Mouse (Mus musculus) liver, embryonic 12.5 days (tissue): ENCODE data around the gene Chil1. TPM values are rescaled to one million over a fixed set of nuclear protein-coding genes. Genes with fewer than 3 reads are reported as not detected.

Source experiments
- ATAC-seq: fragments of 200-750 bp; cut with Nextera tagmentation; 2 replicates; pipeline ENCODE4 v1.8.0; 2017; ENCODE audit warnings: moderate number of reproducible peaks, mild to moderate bottlenecking, moderate library complexity
- H3K27ac ChIP-seq: fragments of 300-500 bp; sonication (generic); 2 replicates; pipeline ENCODE4 v1.5.1; 2016; ENCODE audit warnings: mild to moderate bottlenecking
- H3K27me3 ChIP-seq: fragments of 300-500 bp; sonication (generic); replicated peaks from 2 replicates; pipeline ENCODE4 v1.6.1; 2016; ENCODE audit warnings: mild to moderate bottlenecking, moderate library complexity
- H3K36me3 ChIP-seq: fragments of 300-500 bp; sonication (generic); 2 replicates; pipeline ENCODE4 v1.6.1; 2016; ENCODE audit warnings: mild to moderate bottlenecking, moderate library complexity
- H3K4me1 ChIP-seq: fragments of 300-500 bp; sonication (generic); 2 replicates; pipeline ENCODE4 v1.6.1; 2016
- H3K4me2 ChIP-seq: fragments of 300-500 bp; sonication (generic); 2 replicates; pipeline ENCODE4 v1.6.1; 2016; ENCODE audit warnings: mild to moderate bottlenecking, moderate library complexity
- H3K4me3 ChIP-seq: fragments of 300-500 bp; sonication (generic); 2 replicates; pipeline ENCODE4 v1.5.1; 2016; ENCODE audit warnings: mild to moderate bottlenecking, moderate library complexity
- H3K9ac ChIP-seq: fragments of 300-500 bp; sonication (generic); 2 replicates; pipeline ENCODE4 v1.6.1; 2016; ENCODE audit warnings: mild to moderate bottlenecking, moderate library complexity
- H3K9me3 ChIP-seq: fragments of 300-500 bp; sonication (generic); replicated peaks from 2 replicates; pipeline ENCODE4 v1.6.1; 2016; ENCODE audit warnings: mild to moderate bottlenecking, moderate library complexity
- WGBS: fragments of 180-500 bp; shearing (Covaris S2); methylation state at CpG from one replicate; pipeline ENCODE4 v1.1.7; 2016; ENCODE audit not compliant: insufficient replicate concordance; 5-methylcytosine and 5-hydroxymethylcytosine counted together
- polyA plus RNA-seq: library from polyadenylated mRNA; unstranded; fragments of >200 nt; fragmentation: Nextera tagmentation; extraction: Ambion mirVana; gene quantifications from 2 replicates; pipeline ENCODE4 v1.2.1, GENCODE M21; 2016

The Chil1 gene
- polyA plus RNA-seq, 1 experiment from 2014 or later = 1.5 TPM

DNA sequence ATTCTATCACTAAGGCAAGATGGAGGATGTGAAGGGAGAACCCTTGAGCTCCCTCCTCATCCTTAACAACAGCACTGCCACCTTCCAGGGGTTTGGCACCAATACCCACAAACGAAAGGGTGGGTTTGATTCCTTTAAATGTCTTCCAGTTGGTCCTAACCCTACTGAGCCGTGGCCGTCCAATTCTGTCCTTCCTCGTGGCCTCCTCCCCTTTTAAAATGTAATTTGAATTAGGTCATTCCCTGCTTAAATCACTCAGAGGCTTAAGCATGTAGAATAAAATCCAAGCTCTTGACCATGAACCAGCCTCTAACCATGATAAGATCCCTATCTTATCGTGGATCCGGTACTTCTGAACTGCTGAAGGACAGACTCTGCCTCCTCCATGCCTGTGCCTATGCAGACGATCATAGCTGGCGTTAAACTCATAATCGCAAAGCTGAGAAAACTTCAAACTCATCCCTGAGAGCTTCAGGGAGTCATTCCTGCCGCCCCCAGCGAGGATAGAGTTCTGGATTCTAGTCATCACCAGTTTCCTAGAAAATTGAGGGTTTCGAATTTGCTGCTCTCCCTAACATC, 42.8 kb downstream of the Chil1 start:
- Histone ChIP-seq H3K9ac (no peak overlapping the region), H3K27me3 (peaks cover 60% of the 10 kb centered on the region), H3K4me3 (no peak overlapping the region), H3K4me1 (peaks cover 14% of the 10 kb centered on the region), H3K27ac (no peak overlapping the region), H3K4me2 (no peak overlapping the region), H3K36me3 (no peaks in the 10 kb centered on the region), H3K9me3 (no peaks in the 10 kb centered on the region)
- no peak for ATAC-seq
- WGBS = 71% methylated on average over 12 of the region's 12 CpGs

GRCm38 (mm10) chr1:134225375-134225774, 43.4 kb downstream of the Chil1 start:
- no peak overlapping the region for H3K9ac ChIP-seq
- H3K27ac ChIP-seq = no peak overlapping the region
- no peak overlapping the region for H3K4me2 ChIP-seq
- H3K4me3 ChIP-seq = no peak overlapping the region
- H3K36me3 ChIP-seq = no peaks in the 10 kb centered on the region
- peaks cover 14% of the 10 kb centered on the region for H3K4me1 ChIP-seq
- H3K9me3 ChIP-seq = no peaks in the 10 kb centered on the region
- peaks cover 63% of the 10 kb centered on the region for H3K27me3 ChIP-seq
- no peak for ATAC-seq
- WGBS = 77% methylated on average over 5 of the region's 5 CpGs

- ATAC-seq = no peak
Measured at GRCm38 (mm10) chr1:134226739-134227138, 44.8 kb downstream of the Chil1 start.

GRCm38 (mm10) chr1:134229806-134230575, 48.0 kb downstream of the Chil1 start:
- H3K4me1 ChIP-seq = peaks cover 3% of the 10 kb centered on the region; the same call in 1 of the 2 replicates
- no peak overlapping the region for H3K4me3 ChIP-seq
- no peak overlapping the region for H3K9ac ChIP-seq
- ATAC-seq = no peak
- WGBS = 58% methylated on average over 5 of the region's 5 CpGs
- no peak overlapping the region for H3K4me2 ChIP-seq
- H3K27ac ChIP-seq = no peak overlapping the region
- H3K9me3 ChIP-seq = no peaks in the 10 kb centered on the region
- peaks cover 66% of the 10 kb centered on the region for H3K27me3 ChIP-seq
- no peaks in the 10 kb centered on the region for H3K36me3 ChIP-seq

More at GRCm38 (mm10) chr1:134226739-134227138, 44.8 kb downstream of the Chil1 start:
- no peak overlapping the region for H3K27ac ChIP-seq
- H3K4me2 ChIP-seq = no peak overlapping the region
- H3K4me1 ChIP-seq = peaks cover 7% of the 10 kb centered on the region
- peaks cover 62% of the 10 kb centered on the region for H3K27me3 ChIP-seq
- H3K36me3 ChIP-seq = no peaks in the 10 kb centered on the region
- H3K4me3 ChIP-seq = no peak overlapping the region
- no peaks in the 10 kb centered on the region for H3K9me3 ChIP-seq
- H3K9ac ChIP-seq = no peak overlapping the region
- WGBS = 36% methylated on average over 8 of the region's 8 CpGs

- Histone ChIP-seq H3K9ac (no peak overlapping the region), H3K27ac (no peak overlapping the region), H3K4me2 (no peak overlapping the region), H3K4me1 (peaks cover 10% of the 10 kb centered on the region; the same call in 1 of the 2 replicates), H3K9me3 (no peaks in the 10 kb centered on the region), H3K27me3 (peaks cover 66% of the 10 kb centered on the region), H3K4me3 (no peak overlapping the region), H3K36me3 (no peaks in the 10 kb centered on the region)
- whole genome bisulfite sequencing = 69% methylated on average over 10 of the region's 10 CpGs
- ATAC-seq = no peak
Measured at GRCm38 (mm10) chr1:134230638-134231228, 48.8 kb downstream of the Chil1 start.

DNA sequence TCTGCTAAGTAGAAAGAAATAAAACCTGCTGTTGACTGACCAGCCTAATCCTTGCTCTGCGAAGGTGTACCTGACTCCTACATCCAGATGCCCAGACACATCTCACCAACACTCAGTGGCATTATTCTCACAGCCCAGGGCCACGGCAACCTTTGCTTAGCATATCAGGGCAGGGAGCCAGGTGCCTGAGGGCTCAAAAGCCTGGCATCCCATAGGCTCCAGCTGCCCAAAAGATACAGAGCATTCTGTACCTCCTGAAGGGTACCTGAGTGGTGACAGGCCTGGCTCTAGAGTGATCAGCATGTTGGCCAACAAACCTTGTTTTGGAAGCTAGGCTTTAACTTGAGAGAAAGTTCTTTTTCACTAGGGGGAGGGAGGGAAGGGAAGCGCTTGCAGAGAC, 49.3 kb downstream of the Chil1 start:
- peaks cover 11% of the 10 kb centered on the region; the same call in 1 of the 2 replicates for H3K4me1 ChIP-seq
- H3K27ac ChIP-seq = no peak overlapping the region
- no peak overlapping the region for H3K9ac ChIP-seq
- WGBS = 63% methylated on average over 3 of the region's 3 CpGs
- no peak for ATAC-seq
- H3K27me3 ChIP-seq = peaks cover 66% of the 10 kb centered on the region
- no peak overlapping the region for H3K4me3 ChIP-seq
- no peaks in the 10 kb centered on the region for H3K9me3 ChIP-seq
- H3K4me2 ChIP-seq = no peak overlapping the region
- no peaks in the 10 kb centered on the region for H3K36me3 ChIP-seq

DNA sequence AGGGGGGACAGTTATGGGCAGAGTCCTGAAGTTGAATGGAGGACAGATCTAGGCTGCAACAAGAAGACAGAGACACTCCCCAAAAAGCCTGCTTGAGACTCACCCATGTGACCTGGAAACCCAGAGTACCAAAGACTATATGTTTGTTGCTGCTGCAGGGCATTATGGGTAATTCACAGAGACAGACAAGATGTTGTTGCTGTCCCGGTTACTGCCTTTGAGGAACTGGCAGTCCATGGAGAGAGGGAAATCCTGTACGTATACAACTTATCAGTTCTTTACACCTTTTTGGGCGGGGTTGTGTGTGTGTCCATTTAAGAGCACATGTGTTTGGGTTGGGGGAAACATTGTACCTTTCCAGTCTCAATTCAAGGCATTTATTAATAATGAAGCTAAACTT, 49.7 kb downstream of the Chil1 start:
- H3K4me3 ChIP-seq = no peak overlapping the region
- H3K27ac ChIP-seq = no peak overlapping the region
- WGBS = 15% methylated on average over 3 of the region's 3 CpGs
- no peak overlapping the region for H3K4me2 ChIP-seq
- no peaks in the 10 kb centered on the region for H3K36me3 ChIP-seq
- peaks cover 66% of the 10 kb centered on the region for H3K27me3 ChIP-seq
- H3K9me3 ChIP-seq = no peaks in the 10 kb centered on the region
- ATAC-seq = no peak
- H3K9ac ChIP-seq = no peak overlapping the region
- peaks cover 11% of the 10 kb centered on the region; the same call in 1 of the 2 replicates for H3K4me1 ChIP-seq

GRCm38 (mm10) chr1:134232326-134232725, 50.4 kb downstream of the Chil1 start:
- no peak for ATAC-seq
- Histone ChIP-seq H3K4me2 (no peak overlapping the region), H3K4me3 (no peak overlapping the region), H3K9ac (no peak overlapping the region), H3K9me3 (no peaks in the 10 kb centered on the region), H3K36me3 (no peaks in the 10 kb centered on the region), H3K27me3 (peaks cover 69% of the 10 kb centered on the region), H3K27ac (no peak overlapping the region), H3K4me1 (peaks cover 11% of the 10 kb centered on the region; the same call in 1 of the 2 replicates)
- WGBS = 71% methylated on average over 8 of the region's 8 CpGs

DNA sequence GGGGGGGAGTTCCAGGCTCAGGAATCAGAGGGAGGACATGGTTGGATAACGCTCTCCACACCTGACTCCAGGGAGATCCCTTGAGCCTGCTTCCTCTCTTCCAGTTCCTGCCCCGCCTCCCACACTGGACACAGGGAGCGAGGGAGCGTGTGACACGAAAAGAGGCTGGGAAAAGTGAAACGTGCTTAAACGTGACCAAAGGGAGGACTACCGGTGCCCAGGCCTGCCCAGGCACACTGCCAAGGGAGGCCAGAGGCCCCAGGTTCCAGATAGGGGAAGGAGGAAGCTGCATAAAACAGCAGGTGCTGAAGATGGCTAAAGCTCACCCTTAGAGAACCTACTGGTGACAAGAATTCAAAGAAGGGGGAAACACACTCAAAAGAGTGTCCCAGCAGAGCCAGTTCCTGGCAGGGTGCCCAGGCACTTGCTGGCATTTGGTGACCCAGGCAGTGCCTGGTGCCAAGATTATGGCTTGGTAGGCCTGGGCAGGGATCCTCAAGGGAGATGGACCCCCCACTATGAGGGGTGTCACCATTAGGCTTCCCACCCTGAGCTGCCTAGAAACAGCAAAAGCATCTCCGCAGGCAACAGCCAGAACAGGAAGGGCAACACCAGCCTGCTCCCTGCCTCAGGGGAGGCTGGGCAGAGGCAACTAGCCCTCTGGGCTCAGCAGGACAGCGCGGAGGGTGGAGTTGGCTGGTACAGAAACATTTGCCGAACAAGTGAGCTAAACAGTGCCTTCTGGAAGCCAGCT, 51.0 kb downstream of the Chil1 start:
- WGBS = 58% methylated on average over 12 of the region's 12 CpGs
- no peak overlapping the region for H3K27ac ChIP-seq
- peaks cover 11% of the 10 kb centered on the region; the same call in 1 of the 2 replicates for H3K4me1 ChIP-seq
- no peaks in the 10 kb centered on the region for H3K9me3 ChIP-seq
- H3K27me3 ChIP-seq = peaks cover 69% of the 10 kb centered on the region
- no peaks in the 10 kb centered on the region for H3K36me3 ChIP-seq
- no peak overlapping the region for H3K9ac ChIP-seq
- H3K4me2 ChIP-seq = no peak overlapping the region
- no peak overlapping the region for H3K4me3 ChIP-seq
- no peak for ATAC-seq

DNA sequence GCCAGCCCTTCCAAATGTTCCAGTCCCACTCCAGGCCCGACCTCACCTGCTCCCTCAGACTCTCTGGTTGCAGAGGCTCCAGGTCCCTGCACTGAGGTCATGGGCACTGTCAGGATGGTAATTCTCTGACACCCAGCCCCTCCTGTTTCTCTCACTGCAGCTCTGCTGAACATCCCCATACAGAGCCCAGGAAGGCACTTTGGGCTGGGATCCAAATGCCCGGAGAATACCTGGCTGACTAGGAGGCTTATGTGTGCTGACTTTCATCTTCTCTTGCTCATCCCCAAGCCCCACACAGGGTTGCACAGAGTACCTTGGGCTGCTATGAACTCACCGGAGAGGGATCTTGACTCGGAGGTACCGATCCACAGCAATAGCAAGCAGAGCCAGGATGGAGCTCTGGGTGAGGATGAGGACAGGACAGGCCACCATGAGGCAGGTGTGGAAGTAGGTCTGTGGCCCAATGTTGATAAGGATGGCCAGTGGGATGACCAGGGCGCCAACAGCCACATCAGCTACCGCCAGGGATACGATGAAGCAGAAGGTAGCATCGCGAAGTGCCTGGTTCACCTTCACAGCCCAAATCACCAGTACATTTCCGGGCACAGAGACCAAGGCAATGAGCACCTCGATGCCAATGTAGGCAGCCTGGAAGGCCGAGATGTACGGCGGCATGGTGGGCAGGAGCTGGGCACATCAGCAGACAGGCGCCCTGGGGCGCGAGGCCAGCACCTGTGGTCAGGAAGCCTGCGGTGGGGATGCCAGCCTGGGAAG, 51.9 kb downstream of the Chil1 start:
- Histone ChIP-seq H3K27ac (no peak overlapping the region), H3K9ac (no peak overlapping the region), H3K27me3 (peaks cover 74% of the 10 kb centered on the region), H3K4me1 (peaks cover 15% of the 10 kb centered on the region; the same call in 1 of the 2 replicates), H3K4me2 (no peak overlapping the region), H3K9me3 (no peaks in the 10 kb centered on the region), H3K4me3 (no peak overlapping the region), H3K36me3 (no peaks in the 10 kb centered on the region)
- ATAC-seq = no peak
- WGBS = 36% methylated on average over 19 of the region's 19 CpGs
